Mouse (Mus musculus): ENCODE results near the gene Mrpl35. TPM values are rescaled to one million over a fixed set of nuclear protein-coding genes. Genes with fewer than 3 reads are reported as not detected.

Gene Mrpl35
- polyA plus RNA-seq, 1 experiment from 2014 or later: 70.7 TPM

DNA sequence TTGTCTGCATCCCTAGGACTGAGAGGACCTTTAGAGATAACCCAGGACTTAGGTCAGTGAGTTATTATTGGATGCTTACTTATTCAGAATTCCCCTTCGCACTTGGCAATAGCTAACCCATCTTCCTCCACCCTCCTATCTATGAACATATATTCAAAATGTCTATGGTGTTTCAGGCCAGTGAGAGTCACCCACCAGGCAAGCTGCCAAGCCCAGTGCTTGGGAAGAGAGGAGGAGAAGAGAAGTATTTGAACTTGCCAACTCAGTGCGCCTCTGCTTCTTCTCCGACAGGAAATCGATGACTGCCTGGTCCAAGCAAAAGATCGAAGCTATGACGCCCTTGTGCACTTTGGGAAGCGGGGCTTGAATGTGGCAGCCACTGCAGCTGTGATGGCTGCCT is 46.3 kb downstream of the Mrpl35 start:
- WGBS: 95% methylated on average over 7 of the region's 7 CpGs
- Histone ChIP-seq H3K4me3 (no peak overlapping the region), H3K27me3 (ENCODE audit: low read depth, poor library complexity, severe bottlenecking) (no peaks in the 10 kb centered on the region), H3K4me1 (no peaks in the 10 kb centered on the region), H3K9me3 (replicated peaks) (no peaks in the 10 kb centered on the region), H3K36me3 (no peaks in the 10 kb centered on the region), H3K27ac (no peak overlapping the region)
- DNase-seq (ENCODE audit: low spot score): no peak

GRCm38 (mm10) chr6:71779831-71780230 is 46.9 kb downstream of the Mrpl35 start:
- 75% methylated on average over 2 of the region's 2 CpGs for WGBS

GRCm38 (mm10) chr6:71778016-71778415 is 48.8 kb downstream of the Mrpl35 start:
- no peaks in the 10 kb centered on the region for H3K4me1 ChIP-seq
- no peak for DNase-seq (ENCODE audit: low spot score)
- H3K27ac ChIP-seq: no peak overlapping the region
- no peaks in the 10 kb centered on the region for H3K27me3 ChIP-seq (ENCODE audit: low read depth, poor library complexity, severe bottlenecking)
- H3K4me3 ChIP-seq: no peak overlapping the region
- H3K36me3 ChIP-seq: no peaks in the 10 kb centered on the region
- H3K9me3 ChIP-seq (replicated peaks): no peaks in the 10 kb centered on the region
- 94% methylated on average over 5 of the region's 5 CpGs for WGBS

More at GRCm38 (mm10) chr6:71779831-71780230, 46.9 kb downstream of the Mrpl35 start:
- no peak overlapping the region for H3K4me3 ChIP-seq
- DNase-seq (ENCODE audit: low spot score): no peak
- H3K9me3 ChIP-seq (replicated peaks): no peaks in the 10 kb centered on the region
- no peaks in the 10 kb centered on the region for H3K27me3 ChIP-seq (ENCODE audit: low read depth, poor library complexity, severe bottlenecking)
- H3K27ac ChIP-seq: no peak overlapping the region
- no peaks in the 10 kb centered on the region for H3K4me1 ChIP-seq
- H3K36me3 ChIP-seq: no peaks in the 10 kb centered on the region

DNA sequence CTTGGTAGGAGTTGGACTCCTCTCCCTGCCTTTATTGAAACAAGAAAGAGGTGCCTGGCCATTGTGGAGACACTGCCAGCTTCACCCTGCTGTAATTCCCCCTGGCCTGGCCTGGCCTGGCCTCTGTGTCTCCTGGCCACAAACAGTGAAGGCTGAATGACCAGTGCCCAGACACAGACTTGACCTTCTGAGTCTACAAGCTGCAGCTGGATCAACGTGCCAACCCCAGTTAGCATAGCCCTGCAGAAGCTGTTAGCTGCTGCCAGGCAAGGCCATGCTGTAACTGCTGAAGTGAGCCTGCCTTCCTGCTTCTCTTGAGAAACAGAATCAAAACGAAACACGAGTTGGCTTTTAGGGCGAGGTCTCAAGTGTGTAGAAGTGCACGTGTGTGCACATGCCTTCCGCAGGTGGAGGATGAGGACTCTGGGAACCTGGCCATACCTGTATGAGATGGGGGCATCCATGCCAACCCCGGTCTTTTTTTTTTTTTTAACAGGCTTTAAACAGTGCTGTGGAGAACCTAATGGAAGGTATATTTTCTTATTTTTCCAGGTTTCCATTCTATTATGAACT is 54.0 kb downstream of the Mrpl35 start:
- H3K27ac ChIP-seq: no peak overlapping the region
- no peaks in the 10 kb centered on the region for H3K9me3 ChIP-seq (replicated peaks)
- no peak overlapping the region for H3K4me3 ChIP-seq
- 91% methylated on average over 7 of the region's 7 CpGs for WGBS
- H3K36me3 ChIP-seq: no peaks in the 10 kb centered on the region
- no peaks in the 10 kb centered on the region for H3K4me1 ChIP-seq
- H3K27me3 ChIP-seq (ENCODE audit: low read depth, poor library complexity, severe bottlenecking): no peaks in the 10 kb centered on the region
- DNase-seq (ENCODE audit: low spot score): no peak

GRCm38 (mm10) chr6:71772156-71772555 is 54.6 kb downstream of the Mrpl35 start:
- no peaks in the 10 kb centered on the region for H3K27me3 ChIP-seq (ENCODE audit: low read depth, poor library complexity, severe bottlenecking)
- no peak overlapping the region for H3K4me3 ChIP-seq
- 86% methylated on average over 6 of the region's 6 CpGs for WGBS
- no peak overlapping the region for H3K27ac ChIP-seq
- H3K9me3 ChIP-seq (replicated peaks): no peaks in the 10 kb centered on the region
- no peak for DNase-seq (ENCODE audit: low spot score)
- H3K4me1 ChIP-seq: no peaks in the 10 kb centered on the region
- no peaks in the 10 kb centered on the region for H3K36me3 ChIP-seq

DNA sequence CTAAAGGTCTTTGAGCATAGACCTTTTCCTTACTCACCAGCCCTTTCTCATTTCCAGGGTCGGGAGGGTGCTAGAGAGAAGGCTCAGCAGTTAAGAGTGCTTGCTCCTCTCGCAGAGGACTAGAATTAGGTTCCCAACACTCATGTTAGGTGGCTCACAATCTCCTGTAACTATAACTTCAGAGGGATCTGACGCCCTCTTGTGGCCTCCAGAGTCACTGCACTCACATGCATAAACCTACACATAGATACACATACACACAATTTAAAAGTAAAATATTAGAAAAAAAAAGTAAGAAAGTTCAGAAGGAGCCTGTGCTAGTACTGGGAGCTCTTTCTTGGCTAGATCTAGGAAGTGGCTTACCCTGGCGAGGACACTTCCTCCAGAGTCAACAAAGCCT is 55.5 kb downstream of the Mrpl35 start:
- no peak overlapping the region for H3K27ac ChIP-seq
- H3K4me1 ChIP-seq: no peaks in the 10 kb centered on the region
- no peaks in the 10 kb centered on the region for H3K27me3 ChIP-seq (ENCODE audit: low read depth, poor library complexity, severe bottlenecking)
- H3K9me3 ChIP-seq (replicated peaks): no peaks in the 10 kb centered on the region
- H3K36me3 ChIP-seq: no peaks in the 10 kb centered on the region
- H3K4me3 ChIP-seq: no peak overlapping the region
- DNase-seq (ENCODE audit: low spot score): no peak
- 93% methylated on average over 4 of the region's 4 CpGs for WGBS

DNA sequence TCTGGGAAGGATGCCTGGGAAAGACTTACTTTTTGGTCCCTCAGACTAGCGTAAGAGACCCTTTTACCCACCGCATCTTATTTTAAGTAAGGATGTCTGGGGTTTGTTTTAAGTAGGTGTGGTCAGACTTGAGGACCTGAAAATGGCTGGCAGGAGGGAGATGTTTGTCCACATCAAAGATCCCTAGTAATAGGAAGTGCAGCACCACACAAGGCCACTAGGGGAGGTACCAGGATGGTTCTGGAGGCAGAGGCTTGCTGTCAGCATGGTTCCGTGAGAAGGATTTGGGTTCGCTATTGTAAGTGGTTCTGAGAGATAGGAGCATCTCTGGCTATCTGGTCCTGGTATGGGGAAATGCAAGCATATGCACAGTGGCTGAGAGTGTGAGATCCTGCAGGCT is 55.9 kb downstream of the Mrpl35 start:
- Histone ChIP-seq H3K4me3 (no peak overlapping the region), H3K4me1 (no peaks in the 10 kb centered on the region), H3K27me3 (ENCODE audit: low read depth, poor library complexity, severe bottlenecking) (no peaks in the 10 kb centered on the region), H3K36me3 (no peaks in the 10 kb centered on the region), H3K9me3 (replicated peaks) (no peaks in the 10 kb centered on the region), H3K27ac (no peak overlapping the region)
- WGBS: 94% methylated on average over 4 of the region's 4 CpGs
- DNase-seq (ENCODE audit: low spot score): no peak

- no peak overlapping the region for H3K27ac ChIP-seq
- no peak for DNase-seq (ENCODE audit: low spot score)
- H3K4me3 ChIP-seq: no peak overlapping the region
- WGBS: 85% methylated on average over 12 of the region's 12 CpGs
- H3K36me3 ChIP-seq: no peaks in the 10 kb centered on the region
- no peaks in the 10 kb centered on the region for H3K9me3 ChIP-seq (replicated peaks)
- no peaks in the 10 kb centered on the region for H3K4me1 ChIP-seq
- H3K27me3 ChIP-seq (ENCODE audit: low read depth, poor library complexity, severe bottlenecking): no peaks in the 10 kb centered on the region
Measured at GRCm38 (mm10) chr6:71769901-71770690, 56.7 kb downstream of the Mrpl35 start.

- H3K4me3 ChIP-seq: no peak overlapping the region
- H3K4me1 ChIP-seq: no peaks in the 10 kb centered on the region
- no peak overlapping the region for H3K27ac ChIP-seq
- no peaks in the 10 kb centered on the region for H3K36me3 ChIP-seq
- WGBS: 71% methylated on average over 4 of the region's 4 CpGs
- DNase-seq (ENCODE audit: low spot score): no peak
- no peaks in the 10 kb centered on the region for H3K9me3 ChIP-seq (replicated peaks)
- H3K27me3 ChIP-seq (ENCODE audit: low read depth, poor library complexity, severe bottlenecking): no peaks in the 10 kb centered on the region
Measured at GRCm38 (mm10) chr6:71767761-71768160, 59.0 kb downstream of the Mrpl35 start.

Other genes starting within 250 kb of the Mrpl35 start
- gene Kdm3a, start 194.0 kb downstream of the Mrpl35 start, polyA plus RNA-seq (2016; fragmentation: Nextera tagmentation; extraction: Ambion mirVana): 55.7 and 69.4 TPM in 2 replicates
- 7.3 and 7.8 TPM in 2 replicates for gene Reep1, start 119.4 kb downstream of the Mrpl35 start, polyA plus RNA-seq (2016; fragmentation: Nextera tagmentation; extraction: Ambion mirVana)
- 231 and 240 TPM in 2 replicates for gene Immt, start 4.4 kb upstream of the Mrpl35 start, polyA plus RNA-seq (2016; fragmentation: Nextera tagmentation; extraction: Ambion mirVana)
- 157 and 158 TPM in 2 replicates for gene Ptcd3, start 81.8 kb upstream of the Mrpl35 start, polyA plus RNA-seq (2016; fragmentation: Nextera tagmentation; extraction: Ambion mirVana)
- gene Polr1a, start 82.1 kb upstream of the Mrpl35 start, polyA plus RNA-seq (2016; fragmentation: Nextera tagmentation; extraction: Ambion mirVana): 42.0 and 48.5 TPM in 2 replicates